Mouse (Mus musculus) lung, embryonic 16.5 days (tissue): ENCODE measurements around the gene Nuak2. TPM values are rescaled to one million over a fixed set of nuclear protein-coding genes. Genes with fewer than 3 reads are reported as not detected.

Experiments used
- ATAC-seq: fragments of 200-750 bp; cut with Nextera tagmentation; 2 replicates; pipeline ENCODE4 v1.8.0; 2017; ENCODE audit warnings: low read depth, mild to moderate bottlenecking, moderate library complexity
- H3K27ac ChIP-seq: fragments of 300-500 bp; sonication (generic); 2 replicates; pipeline ENCODE4 v1.5.1; 2014; ENCODE audit warnings: mild to moderate bottlenecking, control low read depth, low read length
- H3K27me3 ChIP-seq: fragments of 300-500 bp; sonication (generic); 2 replicates; pipeline ENCODE4 v1.6.1; 2014; ENCODE audit warnings: low read depth, low read length, mixed read lengths; ENCODE audit not compliant: control insufficient read depth, insufficient read depth
- H3K36me3 ChIP-seq: fragments of 300-500 bp; sonication (generic); 2 replicates; pipeline ENCODE4 v1.6.1; 2014; ENCODE audit warnings: low read length; ENCODE audit not compliant: control insufficient read depth, insufficient read depth
- H3K4me1 ChIP-seq: fragments of 300-500 bp; sonication (generic); replicated peaks from 2 replicates; pipeline ENCODE4 v1.6.1; 2014; ENCODE audit warnings: low read length, mixed read lengths; ENCODE audit not compliant: control insufficient read depth, insufficient read depth
- H3K4me2 ChIP-seq: fragments of 300-500 bp; sonication (generic); 2 replicates; pipeline ENCODE4 v1.6.1; 2014; ENCODE audit warnings: low read depth, low read length, control low read depth
- H3K4me3 ChIP-seq: fragments of 300-500 bp; sonication (generic); 2 replicates; pipeline ENCODE4 v1.5.1; 2014; ENCODE audit warnings: mild to moderate bottlenecking, low read length, control low read depth
- H3K9ac ChIP-seq: fragments of 300-500 bp; sonication (generic); 2 replicates; pipeline ENCODE4 v1.6.1; 2014; ENCODE audit warnings: low read length, control low read depth
- H3K9me3 ChIP-seq: fragments of 300-500 bp; sonication (generic); 2 replicates; pipeline ENCODE4 v1.6.1; 2016; ENCODE audit warnings: low read length; ENCODE audit not compliant: control insufficient read depth
- WGBS: fragments of 180-500 bp; shearing (Covaris S2); extraction: QIAGEN DNeasy Blood & Tissue Kit; methylation state at CpG from one replicate; pipeline ENCODE4 v1.1.7; 2014; 5-methylcytosine and 5-hydroxymethylcytosine counted together
- polyA plus RNA-seq: library from polyadenylated mRNA; unstranded; fragments of >200 nt; fragmentation: Nextera tagmentation; extraction: Ambion mirVana; gene quantifications from 2 replicates; pipeline ENCODE4 v1.2.1, GENCODE M21; 2015

The Nuak2 gene
- polyA plus RNA-seq, 1 experiment from 2014 or later = 23.4 TPM

DNA sequence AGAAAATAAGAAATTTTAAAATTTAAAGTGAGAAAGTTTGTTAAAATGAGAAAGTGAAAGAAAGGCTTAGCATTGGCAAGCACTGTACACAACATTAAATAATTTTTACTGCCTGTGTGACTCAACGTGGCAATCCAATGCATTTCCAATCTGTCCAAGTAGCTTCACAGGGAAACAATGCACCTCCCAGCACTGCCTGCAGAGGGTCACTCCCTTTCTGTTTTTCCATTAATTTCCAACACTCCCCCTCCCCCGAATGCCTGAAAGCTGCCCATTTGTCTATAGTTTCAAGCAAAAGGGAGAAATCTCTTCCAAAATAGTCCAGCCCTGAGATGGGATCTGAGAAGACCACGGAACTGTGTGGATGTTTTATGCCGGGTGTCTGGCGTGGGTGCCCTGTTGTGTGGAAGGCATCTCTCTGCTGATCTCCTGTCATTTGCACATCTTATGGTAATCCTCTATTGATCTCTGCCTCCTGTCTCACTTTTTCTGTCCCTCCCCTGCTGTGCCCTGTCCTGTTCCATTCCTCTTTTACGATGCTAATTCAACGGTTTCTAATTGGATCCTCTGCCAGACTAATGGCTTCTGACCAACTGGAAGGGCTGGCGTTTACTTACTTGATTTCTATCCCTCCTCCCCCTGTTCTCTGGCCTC, 34.3 kb upstream of the Nuak2 start:
- no peaks in the 10 kb centered on the region for H3K36me3 ChIP-seq
- no peak overlapping the region for H3K4me3 ChIP-seq
- H3K9ac ChIP-seq = no peak overlapping the region
- no peak overlapping the region for H3K27ac ChIP-seq
- H3K4me2 ChIP-seq = no peak overlapping the region
- WGBS = 40% methylated on average over 8 of the region's 8 CpGs
- no peaks in the 10 kb centered on the region for H3K27me3 ChIP-seq
- no peaks in the 10 kb centered on the region for H3K4me1 ChIP-seq
- no peak for ATAC-seq
- no peaks in the 10 kb centered on the region for H3K9me3 ChIP-seq

DNA sequence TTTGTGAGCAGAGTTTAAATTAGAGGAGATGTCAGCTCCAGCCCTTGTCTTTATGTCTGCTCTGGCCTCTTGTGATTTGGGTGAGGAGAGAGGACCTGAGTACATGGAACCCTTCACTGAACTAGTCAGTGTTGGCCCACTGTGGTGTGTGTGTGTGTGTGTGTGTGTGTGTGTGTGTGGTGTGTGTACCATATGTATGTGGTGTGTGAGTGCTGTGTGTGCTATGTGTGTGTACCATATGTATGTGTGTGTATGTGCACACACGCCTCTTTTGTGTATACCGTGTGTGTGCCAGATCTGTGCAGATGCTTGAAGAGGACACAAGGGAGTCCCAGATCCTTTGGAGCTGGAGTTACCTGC, 33.8 kb upstream of the Nuak2 start:
- Histone ChIP-seq H3K4me2 (no peak overlapping the region), H3K4me3 (no peak overlapping the region), H3K27ac (no peak overlapping the region), H3K9me3 (no peaks in the 10 kb centered on the region), H3K9ac (no peak overlapping the region), H3K4me1 (no peaks in the 10 kb centered on the region), H3K27me3 (no peaks in the 10 kb centered on the region), H3K36me3 (no peaks in the 10 kb centered on the region)
- ATAC-seq = no peak
- WGBS = 81% methylated on average over 2 of the region's 2 CpGs

DNA sequence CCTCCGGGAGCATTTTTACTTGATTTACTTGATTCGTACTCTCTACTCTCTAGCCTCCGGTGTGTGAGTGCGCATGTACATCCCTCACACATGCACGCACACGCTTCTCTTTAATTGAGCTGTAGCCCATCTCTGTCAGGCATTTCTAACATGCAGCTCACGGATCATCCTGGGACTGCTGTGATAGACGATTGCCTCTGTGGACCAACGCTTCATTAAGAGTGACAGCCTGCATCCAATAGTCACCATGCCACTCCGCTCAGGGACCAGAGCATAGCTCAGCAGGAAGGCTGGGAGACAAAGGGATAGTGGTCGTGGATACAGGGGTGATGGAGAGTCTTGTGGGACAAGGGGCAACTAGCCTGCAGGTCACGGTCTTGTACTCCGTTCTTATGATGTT, 32.9 kb upstream of the Nuak2 start:
- WGBS = 75% methylated on average over 13 of the region's 13 CpGs
- no peaks in the 10 kb centered on the region for H3K27me3 ChIP-seq
- no peak for ATAC-seq

DNA sequence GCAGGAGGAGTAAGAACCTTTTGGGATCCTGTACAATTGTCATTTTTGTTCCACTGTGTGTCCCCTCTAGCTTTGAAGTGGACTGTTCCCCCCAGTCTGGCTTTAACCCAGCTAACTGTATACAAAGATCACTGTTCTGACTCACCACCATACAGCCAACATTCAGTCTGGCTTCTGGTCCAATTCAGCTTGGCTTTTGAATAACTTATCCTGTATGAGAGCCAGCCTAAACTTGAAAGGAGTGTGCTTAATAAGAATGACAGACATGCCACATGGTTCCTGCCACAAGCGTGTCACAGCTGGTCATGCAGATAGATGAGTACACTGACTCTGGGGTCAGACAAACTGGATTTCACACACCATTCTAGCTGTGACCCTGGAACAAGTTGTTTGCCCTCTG, 29.2 kb upstream of the Nuak2 start:
- Histone ChIP-seq H3K27me3 (no peaks in the 10 kb centered on the region), H3K36me3 (no peaks in the 10 kb centered on the region), H3K4me2 (no peak overlapping the region), H3K9me3 (no peaks in the 10 kb centered on the region), H3K4me1 (peaks cover 7% of the 10 kb centered on the region), H3K9ac (no peak overlapping the region), H3K27ac (no peak overlapping the region), H3K4me3 (no peak overlapping the region)
- 68% methylated on average over 1 of the region's 1 CpGs for WGBS
- peak; percentile 30; the same call in 1 of the 2 replicates for ATAC-seq

More for the DNA sequence above, 32.9 kb upstream of the Nuak2 start:
- Histone ChIP-seq H3K4me3 (no peak overlapping the region), H3K4me2 (no peak overlapping the region), H3K4me1 (no peaks in the 10 kb centered on the region), H3K27ac (no peak overlapping the region), H3K9ac (no peak overlapping the region), H3K9me3 (no peaks in the 10 kb centered on the region), H3K36me3 (no peaks in the 10 kb centered on the region)

DNA sequence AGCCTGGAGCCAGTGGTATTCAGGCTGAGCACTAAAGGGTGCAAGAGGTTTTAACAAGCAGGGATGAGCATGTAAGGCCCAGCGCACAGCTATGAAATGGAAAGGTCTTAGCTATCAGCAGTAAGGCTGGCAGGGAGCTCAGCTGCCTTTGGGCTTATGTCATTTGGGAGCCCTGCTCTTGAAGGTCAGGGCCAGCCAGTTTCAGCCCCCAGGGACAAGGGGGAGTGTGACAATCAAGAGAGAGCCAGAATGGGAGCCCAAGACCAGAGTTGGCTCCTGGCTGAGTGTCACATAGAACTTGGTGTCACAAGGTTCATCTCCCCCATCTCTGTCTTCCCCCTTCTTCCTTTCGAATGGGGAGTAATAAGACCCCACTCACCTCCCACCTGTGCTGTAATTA, 28.5 kb upstream of the Nuak2 start:
- no peak overlapping the region for H3K9ac ChIP-seq
- H3K36me3 ChIP-seq = no peaks in the 10 kb centered on the region
- H3K4me1 ChIP-seq = peaks cover 14% of the 10 kb centered on the region
- no peak overlapping the region for H3K27ac ChIP-seq
- ATAC-seq = no peak
- WGBS = 67% methylated on average over 2 of the region's 2 CpGs
- H3K4me3 ChIP-seq = no peak overlapping the region
- no peaks in the 10 kb centered on the region for H3K27me3 ChIP-seq
- H3K4me2 ChIP-seq = no peak overlapping the region
- no peaks in the 10 kb centered on the region for H3K9me3 ChIP-seq

DNA sequence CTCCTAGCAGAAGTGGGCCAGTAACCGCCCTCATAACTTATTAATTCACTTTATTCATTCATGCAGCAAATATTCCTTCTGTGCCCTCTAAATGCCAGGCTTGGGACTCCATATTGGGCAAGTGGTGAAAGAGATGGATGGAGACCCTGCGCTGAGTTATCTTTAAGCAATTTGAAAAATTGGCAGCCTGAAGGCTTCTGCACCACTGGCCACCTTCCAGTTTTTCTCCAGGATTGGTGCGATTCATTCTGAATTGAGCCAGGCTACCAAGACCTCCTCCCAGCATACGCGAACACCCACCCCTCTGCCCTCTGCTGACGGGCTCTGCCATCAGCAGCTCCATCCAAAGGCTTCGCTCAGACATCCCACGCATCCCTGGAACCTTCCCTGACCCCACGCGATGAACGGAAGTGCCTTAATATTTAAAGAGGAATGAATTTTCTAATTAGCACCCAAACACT, 27.9 kb upstream of the Nuak2 start:
- H3K9ac ChIP-seq = no peak overlapping the region
- H3K36me3 ChIP-seq = no peaks in the 10 kb centered on the region
- H3K4me1 ChIP-seq = peaks cover 20% of the 10 kb centered on the region
- H3K4me2 ChIP-seq = no peak overlapping the region
- no peak overlapping the region for H3K4me3 ChIP-seq
- H3K27ac ChIP-seq = no peak overlapping the region
- ATAC-seq = no peak
- WGBS = 27% methylated on average over 11 of the region's 11 CpGs
- H3K27me3 ChIP-seq = no peaks in the 10 kb centered on the region
- no peaks in the 10 kb centered on the region for H3K9me3 ChIP-seq

DNA sequence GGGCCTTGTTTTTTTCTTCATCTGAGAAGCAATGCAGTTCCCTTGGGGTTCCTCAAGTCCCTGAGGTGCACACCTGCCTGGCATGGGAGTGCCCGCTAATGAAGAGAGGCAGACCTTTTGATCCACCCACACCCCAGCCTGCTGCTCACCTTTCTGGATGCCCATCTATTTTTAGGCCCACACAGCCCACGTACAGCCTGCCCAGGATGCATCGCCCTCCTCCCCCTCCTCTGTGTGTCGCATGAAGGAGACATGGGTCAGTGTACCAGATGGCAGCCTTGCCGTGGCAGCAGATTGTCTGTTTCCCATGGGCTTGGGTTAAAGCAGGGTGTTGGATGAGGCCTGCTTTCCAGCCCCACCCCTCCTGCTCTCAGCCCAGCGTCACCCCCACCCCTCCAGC, 26.0 kb upstream of the Nuak2 start:
- Histone ChIP-seq H3K4me3 (no peak overlapping the region), H3K27me3 (no peaks in the 10 kb centered on the region), H3K4me1 (peaks cover 23% of the 10 kb centered on the region), H3K36me3 (no peaks in the 10 kb centered on the region), H3K4me2 (no peak overlapping the region), H3K9me3 (no peaks in the 10 kb centered on the region), H3K9ac (no peak overlapping the region), H3K27ac (no peak overlapping the region)
- WGBS = 73% methylated on average over 6 of the region's 6 CpGs
- ATAC-seq = no peak

DNA sequence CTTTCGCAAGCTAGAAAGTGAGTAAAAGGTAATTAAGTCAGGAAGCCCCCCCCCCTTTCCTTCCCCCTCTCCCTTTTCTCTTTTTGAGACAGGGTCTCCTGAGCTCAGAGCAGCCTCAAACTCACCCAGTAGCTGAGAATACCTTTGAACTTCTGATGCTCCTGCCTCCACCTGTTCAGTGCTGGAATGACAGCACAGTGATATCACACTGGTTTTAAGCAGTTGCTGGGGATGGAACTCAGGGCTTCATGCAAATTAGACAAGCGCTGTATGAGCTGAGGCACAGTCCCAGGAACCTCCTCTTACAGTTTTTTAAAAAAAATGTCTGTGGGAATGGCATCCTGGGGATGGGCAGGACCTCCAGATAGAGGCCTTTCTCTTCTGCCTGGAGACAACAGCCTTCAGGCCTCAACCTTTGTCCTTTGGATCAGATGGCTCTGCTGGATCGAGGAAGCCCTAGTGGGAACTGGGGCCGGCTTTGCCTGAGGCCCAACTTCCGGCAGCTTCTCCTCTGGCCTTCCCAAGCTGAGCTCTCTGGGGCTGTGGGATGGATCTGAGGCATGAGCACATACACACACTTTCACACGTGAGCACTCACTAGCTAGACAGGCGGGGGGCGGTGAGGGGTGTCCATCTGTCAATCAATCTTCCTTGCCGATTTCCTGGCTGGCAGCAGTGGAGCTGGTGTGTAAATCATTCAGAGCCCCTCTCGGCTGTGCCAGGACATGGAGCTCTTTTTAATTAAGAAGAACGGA, 24.8 kb upstream of the Nuak2 start:
- 58% methylated on average over 11 of the region's 11 CpGs for WGBS
- Histone ChIP-seq H3K4me1 (peaks cover 31% of the 10 kb centered on the region), H3K4me3 (no peak overlapping the region), H3K27me3 (no peaks in the 10 kb centered on the region), H3K36me3 (no peaks in the 10 kb centered on the region), H3K27ac (peak overlapping the region; percentile 89), H3K9ac (no peak overlapping the region), H3K9me3 (no peaks in the 10 kb centered on the region), H3K4me2 (no peak overlapping the region)
- ATAC-seq = no peak

DNA sequence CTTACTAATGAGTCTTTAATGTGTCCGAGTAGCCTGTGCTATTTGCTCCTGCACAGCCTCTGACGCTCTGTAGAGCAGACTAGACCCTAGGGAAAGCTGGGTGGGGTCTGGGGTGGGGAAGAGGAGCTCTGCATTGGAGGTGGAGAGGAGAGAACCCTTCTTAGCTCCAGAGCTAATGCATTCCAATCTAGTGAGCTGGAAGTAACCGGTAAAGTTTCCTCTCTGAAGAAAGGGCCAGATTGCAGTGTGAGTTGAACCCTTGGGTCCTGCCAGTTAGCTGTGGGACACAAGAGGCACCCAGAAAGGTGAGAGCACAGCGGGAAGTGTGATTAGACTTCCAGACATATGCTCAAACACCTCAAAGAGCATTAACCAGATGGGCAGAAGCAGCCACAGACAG, 24.2 kb upstream of the Nuak2 start:
- H3K9me3 ChIP-seq = no peaks in the 10 kb centered on the region
- H3K9ac ChIP-seq = no peak overlapping the region
- no peaks in the 10 kb centered on the region for H3K36me3 ChIP-seq
- no peak overlapping the region for H3K4me2 ChIP-seq
- peaks cover 37% of the 10 kb centered on the region for H3K4me1 ChIP-seq
- WGBS = 45% methylated on average over 4 of the region's 4 CpGs
- H3K4me3 ChIP-seq = no peak overlapping the region
- no peaks in the 10 kb centered on the region for H3K27me3 ChIP-seq
- no peak for ATAC-seq
- H3K27ac ChIP-seq = peak overlapping the region; percentile 89
